Mouse (Mus musculus): Measurements from ENCODE around the gene Saa2.
"Not testable (repeated sequence)": the region's sequence is repeated elsewhere in the genome, so short reads cannot be mapped to it uniquely, and the experiment has no call there.

Saa2 gene

DNA sequence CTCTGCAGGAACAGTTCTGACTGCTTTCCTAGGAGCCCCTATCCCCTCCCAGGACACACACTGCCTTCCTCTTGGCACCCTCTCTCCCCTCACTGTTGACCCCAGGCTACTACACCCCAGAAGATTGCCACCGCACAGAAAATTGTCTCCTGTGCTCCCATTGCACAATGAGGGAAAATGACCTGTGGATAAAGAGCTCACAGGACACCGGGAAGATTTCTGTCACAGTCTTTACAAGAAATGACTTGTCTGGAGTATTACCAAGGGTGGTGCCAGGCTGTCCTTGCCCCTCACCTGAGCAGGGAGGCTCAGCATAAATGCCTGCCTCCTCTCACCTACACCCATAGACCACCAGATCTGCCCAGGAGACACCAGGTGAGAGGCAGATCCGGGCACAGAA, at the start of gene Saa2:
Gene Saa2 (plus strand): TSS at position 301 of the 400 bp plus-strand sequence.
- no peak for DNase-seq

DNA sequence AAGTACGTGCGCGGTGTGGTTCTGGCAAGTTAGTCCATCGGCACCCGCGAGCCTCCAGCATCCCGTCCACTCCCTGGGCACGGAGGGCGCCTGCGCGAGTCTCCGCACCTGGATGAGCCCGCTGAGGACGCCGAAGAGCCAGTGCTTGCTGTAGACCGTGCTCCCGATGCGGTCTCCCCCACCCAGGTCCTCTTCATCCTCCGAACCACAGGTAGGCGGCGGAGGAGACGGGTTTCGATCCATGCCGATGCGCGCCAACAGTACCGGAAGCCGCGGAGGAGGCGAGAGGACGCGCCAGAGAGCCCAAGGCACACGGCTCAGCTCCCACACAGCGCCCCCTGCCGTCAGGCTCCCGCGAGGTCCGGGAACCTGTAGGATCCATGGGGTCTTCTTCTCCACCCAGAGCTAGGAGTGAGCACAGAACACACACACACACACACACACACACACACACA, 41.2 kb upstream of the Saa2 start, which contains the start of gene Saal1:
Gene Saal1 (minus strand): TSS at position 291 of the 455 bp plus-strand sequence.
- peak; percentile 97 for DNase-seq

DNA sequence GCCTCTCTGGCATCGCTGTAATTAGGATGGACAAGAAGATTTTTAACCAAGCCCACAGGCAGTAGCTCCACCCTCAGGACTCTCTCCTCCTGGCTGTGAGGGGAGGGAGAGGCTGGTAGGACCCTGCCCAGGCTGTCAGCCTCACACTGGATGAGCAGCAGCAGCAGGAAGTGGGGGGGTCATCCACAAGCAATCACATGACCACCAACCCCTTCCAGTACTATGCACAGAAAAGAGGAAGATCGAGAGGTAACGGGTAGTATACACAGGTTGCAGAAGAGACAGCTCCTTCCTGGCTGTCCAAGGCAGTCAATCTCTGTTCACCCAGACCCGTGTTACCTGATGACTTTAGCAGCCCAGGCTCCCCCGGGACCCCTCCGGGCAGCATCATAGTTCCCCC, 39.3 kb upstream of the Saa2 start:
- no peak for DNase-seq

DNA sequence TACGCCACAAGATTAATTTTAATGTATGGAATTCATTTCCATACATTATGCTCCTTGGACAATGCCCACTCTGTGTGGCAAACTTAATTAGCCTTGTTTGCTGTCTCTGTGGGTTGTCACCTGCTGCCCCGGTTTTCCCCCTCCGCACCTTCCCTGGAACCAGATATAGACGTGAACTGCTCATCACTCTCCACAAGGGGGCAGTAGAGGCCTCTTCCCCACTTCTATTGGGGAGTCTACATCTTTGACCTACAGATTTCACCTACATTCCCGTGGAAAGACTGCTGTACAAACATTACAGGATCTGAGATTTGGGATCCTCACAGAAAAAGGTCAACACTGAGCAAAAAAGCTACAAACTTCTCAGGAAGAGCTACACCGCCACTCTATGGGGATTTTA, 37.1 kb upstream of the Saa2 start:
- peak; percentile 79 for DNase-seq

DNA sequence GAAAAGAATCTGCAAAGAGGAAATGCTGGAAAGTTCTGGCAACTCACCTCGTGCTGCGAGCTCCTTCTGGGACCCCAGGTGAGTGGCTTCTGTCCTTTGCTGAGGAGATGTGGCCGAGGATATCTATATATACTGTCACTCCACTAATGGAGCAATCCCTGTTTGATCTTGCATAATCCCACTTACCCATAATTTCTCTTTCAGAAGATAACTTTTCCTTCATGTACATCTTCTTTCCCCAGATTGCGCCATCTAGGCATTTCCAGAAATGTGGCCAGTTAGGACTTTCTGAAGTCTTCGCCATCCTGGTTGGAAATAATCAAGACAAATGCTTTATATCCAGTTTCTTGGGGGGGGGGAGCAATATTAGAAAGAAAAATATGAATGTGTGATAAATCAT, 36.0 kb upstream of the Saa2 start, which contains the start of gene Saa3:
Gene Saa3 (minus strand): TSS at position 101 of the 400 bp plus-strand sequence.
- no peak for DNase-seq

DNA sequence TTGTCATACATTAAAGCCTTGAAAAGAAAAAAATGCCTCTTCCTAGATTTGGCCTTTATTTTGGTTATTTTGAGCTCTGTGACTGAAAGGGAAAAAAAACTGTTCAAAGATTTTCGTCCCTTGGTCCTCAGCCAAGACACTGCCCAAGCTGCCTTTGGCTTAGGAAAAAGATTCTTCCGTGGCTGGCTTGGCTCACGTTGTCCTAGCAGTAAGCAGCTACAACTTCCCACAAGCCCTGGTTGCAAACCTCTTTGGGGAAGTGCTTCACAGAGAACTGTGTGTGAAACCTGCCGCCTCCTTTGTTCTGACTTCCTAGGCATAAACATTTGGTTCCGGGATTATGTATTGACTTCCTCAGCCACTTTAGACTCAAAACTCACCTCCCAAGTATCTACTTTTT, 34.7 kb upstream of the Saa2 start:
- DNase-seq = no peak

DNA sequence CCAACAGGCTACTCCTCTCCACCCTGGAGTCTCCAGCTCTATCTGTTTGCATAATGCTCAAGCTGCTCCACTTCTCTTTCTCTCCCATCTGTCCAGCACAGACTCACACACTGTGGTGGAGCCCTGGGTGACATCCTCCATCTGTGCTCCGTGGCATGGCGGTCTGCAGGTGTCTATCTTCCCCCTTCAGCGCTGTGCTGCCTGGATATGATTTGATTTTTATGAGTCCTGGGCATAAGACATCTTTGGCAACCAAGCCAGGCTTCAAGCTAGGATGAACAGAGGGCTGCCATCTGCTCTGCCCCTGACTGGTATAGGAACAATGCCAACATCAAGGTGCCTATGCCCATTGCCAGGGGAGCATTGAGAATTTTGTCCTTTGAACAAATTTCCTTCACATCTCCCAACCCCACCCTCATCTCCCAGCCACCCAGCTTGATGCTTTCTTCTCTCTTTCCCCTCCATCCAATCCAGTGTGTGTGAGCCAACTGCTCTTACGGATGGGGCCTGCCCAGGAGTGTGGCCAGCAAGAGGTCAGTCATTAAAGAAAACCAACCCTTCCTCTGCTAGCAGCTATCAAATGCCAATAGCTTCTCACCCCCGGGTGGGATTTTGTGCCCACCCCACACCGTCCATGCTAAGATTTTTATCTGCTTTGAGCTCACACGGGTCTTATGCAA, 32.9 kb upstream of the Saa2 start:
- no peak for DNase-seq

DNA sequence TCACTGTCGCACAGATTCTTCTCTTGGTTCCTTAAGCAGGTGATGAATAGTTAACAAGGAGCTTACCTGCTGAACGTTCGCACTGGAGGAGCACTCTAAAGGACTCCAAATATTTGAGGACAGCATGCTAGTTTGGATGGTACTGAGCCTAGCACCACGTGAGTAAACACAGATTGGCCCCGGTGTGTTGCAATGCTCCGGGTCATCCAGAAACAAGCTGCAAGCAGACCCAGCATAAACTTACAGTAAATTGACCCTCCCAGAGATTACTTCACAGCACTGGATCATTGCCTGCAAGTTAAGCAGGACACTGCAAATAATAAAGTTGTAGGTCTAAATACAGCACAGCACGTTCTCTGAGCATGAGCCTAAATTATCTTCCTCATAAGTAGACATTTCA, 32.1 kb upstream of the Saa2 start:
- no peak for DNase-seq

DNA sequence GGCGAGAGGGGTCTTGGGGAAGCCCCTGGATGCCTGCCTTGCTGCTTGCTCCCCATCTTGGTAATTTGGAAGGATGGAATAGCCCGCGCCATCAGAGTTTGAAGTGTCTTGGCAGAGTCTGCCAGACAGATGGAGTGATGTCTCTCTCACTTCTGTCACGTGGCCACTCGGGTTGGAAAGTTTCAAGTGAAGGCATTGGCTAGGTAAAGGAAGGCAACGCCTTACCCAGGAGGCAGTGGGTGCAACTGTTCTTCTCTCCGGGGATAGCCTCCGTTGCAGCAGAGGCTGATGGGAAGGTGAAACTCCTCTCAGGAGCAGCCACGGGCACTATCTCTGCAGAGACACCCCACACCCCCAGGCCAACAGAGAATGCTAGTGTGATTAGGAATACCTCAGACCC, 31.1 kb upstream of the Saa2 start:
- DNase-seq = no peak

DNA sequence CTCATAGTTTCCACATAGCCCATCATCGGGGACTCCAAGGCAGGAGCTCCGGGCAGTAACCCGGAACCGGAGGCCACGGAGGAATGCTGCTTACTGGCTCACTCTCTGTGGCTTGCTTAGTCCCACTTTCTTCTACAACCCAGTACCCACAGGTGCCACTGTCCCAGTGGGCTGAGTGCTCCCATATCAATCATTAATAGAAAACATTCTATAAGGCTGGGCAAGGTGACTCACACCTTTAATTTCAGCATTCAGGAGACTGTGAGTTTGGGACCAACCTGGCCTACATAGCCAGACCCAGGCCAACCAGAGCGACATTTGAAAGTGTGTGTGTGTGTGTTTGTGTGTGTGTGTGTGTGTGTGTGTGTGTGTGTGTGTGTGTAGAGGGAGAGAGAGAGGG, 28.2 kb upstream of the Saa2 start:
- DNase-seq = no peak

DNA sequence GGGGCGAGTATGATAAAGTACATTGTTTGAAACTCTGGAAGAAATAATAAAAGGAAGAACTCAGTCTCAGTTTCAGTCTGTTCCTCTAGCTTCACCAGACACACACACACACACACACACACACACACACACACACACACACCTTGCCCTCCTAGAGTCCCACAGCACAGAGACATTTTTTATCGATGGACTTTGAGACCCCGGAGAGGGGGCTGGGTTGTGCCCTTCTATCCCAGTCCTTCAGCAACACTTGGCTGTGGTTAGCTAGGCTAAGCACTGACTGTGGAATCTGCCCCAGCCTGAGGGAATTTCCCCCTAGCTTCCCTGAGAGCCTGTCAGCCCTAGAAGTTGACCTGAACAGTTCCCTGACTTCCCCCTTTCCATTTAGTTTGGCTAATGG, 27.7 kb upstream of the Saa2 start:
- DNase-seq = no peak

DNA sequence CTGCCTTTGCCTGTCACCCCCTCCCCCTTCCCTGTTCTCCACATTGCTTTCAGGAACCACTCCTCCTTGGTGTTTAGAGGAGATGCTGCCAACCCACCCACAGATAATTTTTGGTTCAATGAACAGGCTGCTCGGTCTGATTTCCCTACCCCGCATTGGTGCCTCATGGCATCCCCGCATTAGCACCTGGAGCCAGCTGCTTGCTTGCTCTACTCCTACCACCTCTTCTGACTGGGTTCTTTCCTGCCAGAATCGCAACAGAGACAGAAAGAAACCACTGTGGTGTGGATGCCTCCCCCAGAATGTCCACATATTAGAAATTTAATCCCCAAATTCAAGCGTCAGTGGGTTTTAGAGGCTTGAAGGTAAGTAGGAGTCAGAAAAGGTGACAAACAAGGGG, 27.2 kb upstream of the Saa2 start:
- DNase-seq = no peak

DNA sequence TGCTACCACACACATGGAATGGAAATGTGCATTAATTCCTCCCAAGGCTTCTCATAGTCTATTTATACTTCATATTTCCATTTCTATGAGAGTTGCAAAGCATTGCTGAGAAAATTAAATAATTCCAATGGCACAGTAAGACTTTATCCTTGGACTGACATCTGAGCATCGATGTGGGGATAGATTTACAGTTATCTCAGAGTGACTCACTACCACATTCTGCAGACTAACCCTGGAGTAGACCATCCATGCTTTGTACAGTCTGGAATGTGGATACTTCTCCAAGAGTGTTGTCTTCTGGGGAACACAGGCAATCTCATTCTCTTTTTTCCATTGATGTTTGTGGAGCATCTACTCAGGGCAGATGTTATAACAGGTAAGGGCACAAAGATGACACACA, 24.0 kb upstream of the Saa2 start:
- DNase-seq = no peak

DNA sequence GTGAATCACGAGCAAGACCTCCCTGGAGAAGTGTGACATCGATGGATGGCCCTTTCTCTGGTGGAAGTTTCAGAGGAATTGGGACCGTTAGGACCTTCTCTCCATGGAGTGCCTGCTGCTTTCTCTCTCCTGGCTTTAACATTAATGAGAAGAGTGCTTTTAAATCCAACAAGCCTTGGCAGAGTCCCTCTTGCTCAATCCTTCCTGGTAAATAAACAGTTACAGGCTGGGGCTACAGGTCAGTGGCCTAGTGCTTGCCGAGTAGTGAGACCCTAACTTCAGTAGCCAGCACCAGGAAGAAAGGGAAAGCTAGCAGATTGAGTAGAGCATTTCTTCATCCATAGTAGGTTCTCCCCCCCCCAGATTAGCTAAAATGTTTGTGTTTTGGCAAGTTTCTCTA, 19.1 kb upstream of the Saa2 start, which contains the start of gene Saa4:
Gene Saa4 (minus strand): TSS at position 146 of the 400 bp plus-strand sequence.
- DNase-seq = no peak

DNA sequence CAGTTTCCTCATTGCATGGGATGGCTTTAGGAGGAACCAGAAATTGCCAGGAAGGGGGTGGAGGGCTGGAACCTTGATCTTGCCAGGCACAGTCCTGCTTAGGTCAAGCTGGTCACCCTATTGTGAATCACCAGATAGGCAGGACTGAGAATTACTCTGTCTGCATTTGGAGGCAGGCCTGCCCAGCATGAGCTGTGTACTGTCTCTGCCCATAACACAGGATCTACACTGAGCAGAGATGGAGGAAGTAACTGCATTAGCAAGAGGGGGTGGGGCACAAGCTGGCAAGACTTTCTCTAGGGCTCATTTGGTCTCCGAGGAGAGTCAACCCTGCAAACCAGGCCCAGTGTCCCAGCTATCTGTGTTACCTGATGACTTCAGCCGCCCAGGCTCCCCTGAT, 16.6 kb upstream of the Saa2 start:
- DNase-seq = no peak

DNA sequence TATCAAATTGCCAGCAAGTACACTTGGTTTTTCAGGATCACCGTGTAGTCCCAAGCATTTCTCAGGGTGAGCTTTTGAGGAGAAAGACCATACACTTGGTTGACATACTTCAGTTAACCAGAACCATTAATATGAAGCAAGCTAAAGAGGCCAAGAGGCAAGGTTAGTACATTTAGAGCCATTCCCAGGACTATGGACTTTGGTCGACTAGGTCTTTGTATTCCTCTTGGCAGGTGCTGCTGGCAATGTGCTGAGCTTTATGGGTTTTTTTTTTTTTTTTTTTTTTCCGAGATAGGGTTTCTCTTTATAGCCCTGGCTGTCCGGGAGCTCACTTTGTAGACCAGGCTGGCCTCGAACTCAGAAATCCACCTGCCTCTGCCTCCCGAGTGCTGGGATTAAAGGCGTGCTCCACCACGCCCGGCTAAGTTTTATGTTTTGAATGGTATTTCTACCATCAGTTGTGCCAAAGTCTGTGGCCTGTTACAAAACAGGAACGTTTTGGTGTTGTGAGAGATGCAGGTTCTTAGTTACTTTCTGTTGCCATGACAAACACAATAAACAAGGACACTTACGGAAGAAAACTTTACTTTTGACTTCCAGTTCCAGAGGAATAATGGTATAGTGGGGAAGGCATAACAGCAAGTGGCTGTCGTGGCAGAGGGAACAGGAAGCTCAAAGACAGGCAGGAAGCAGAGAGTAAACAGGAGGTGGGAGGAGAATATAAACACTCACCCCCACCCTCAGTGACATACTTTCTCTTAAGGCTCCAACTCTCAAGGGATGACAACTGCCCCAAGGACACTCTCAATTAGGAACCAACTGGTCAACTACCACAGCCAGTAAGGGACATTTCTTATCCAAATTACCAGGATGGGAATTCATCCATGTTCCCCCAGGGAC, 12.8 kb upstream of the Saa2 start:
- no peak for DNase-seq

DNA sequence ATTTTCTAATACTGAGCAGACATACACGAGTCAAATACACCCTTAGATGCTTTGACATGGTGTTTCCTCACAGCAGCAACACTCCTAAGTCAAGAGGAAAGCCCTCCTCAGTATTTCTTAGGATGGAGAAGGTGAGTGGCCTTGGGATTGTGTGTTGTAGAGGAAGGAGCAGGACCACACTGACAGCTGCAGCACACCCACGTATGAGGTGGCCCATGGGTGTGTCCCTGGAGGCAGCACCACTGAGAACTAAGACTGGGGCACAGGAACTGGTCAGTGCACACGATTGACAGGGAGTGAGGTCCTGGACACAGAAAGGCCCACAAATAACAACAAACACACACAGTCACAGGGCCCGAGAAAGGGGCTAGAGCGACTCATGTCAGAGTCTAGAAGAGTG, 11.5 kb upstream of the Saa2 start:
- DNase-seq = not testable (repeated sequence)

DNA sequence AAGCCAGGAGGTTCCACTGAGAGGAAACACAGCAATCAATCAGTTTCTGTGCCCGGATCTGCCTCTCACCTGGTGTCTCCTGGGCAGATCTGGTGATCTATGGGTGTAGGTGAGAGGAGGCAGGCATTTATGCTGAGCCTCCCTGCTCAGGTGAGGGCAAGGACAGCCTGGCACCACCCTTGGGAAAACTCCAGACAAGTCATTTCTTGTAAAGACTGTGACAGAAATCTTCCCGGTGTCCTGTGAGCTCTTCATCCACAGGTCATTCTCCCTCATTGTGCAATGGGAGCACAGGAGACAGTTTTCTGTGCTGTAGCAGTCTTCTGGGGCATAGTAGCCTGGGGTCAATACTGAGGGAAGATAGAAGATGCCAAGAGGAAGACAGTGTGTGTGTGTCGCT, 8.7 kb upstream of the Saa2 start, which contains the start of gene Saa1:
Gene Saa1 (minus strand): TSS at position 101 of the 400 bp plus-strand sequence.
- DNase-seq = not testable (repeated sequence)

DNA sequence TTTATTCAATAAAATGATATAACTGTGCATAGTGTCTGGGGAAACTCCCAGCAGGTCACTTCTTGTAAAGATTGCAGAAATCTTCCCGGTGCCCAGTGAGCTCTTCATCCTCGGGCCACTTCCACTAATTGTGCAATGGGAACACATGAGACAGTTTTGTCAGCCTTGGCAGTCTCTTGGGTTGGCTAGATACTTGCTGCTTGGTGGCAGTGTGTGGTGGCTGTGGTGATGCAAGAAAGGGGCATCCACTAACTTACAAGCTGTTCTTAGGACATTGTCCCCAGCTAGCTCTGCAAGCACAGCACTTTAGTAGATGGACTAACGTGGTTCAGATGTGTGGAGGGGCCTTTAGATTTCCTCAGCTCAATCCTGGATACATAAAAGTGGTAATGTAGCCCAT, 5.8 kb upstream of the Saa2 start:
- DNase-seq = no peak

DNA sequence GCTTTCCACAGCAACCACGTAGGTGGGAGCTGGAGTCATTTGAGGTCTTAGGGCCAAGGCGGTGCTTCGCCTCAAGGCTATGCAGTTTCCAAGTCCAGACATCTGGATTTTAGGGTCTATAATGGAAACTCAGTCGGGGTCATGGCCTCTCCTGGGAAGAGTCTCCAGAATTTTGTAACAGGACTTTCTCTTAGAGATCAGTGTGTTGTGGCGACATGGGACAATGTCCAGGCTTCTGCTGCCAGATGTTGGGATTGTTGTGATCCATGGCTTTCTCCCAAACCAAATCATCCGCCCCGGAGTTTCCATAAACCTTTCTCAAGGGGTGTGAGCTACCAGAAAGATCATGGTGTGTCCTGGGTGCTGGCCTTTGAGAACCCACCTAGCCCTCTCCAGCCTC, 5.2 kb upstream of the Saa2 start:
- DNase-seq = no peak

DNA sequence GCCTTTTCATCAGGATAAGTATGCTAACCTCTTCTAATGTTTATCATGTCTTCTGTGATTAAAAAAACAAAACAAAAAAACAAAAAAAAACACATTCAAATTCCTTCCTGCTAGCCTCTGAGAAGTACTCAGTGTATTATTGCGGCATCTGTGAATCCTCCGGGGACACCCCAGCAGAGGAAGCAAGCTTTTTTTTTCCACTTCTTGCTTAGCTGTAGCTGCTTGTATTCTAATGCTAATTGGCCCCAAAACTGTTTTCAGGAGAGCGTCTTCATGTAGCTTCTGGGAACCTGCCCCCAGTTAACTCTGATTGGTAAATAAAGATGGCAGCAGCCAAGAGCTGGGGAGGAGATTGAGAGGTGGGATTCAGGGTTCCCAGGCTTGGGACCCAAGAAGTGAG, 3.1 kb upstream of the Saa2 start:
- no peak for DNase-seq

DNA sequence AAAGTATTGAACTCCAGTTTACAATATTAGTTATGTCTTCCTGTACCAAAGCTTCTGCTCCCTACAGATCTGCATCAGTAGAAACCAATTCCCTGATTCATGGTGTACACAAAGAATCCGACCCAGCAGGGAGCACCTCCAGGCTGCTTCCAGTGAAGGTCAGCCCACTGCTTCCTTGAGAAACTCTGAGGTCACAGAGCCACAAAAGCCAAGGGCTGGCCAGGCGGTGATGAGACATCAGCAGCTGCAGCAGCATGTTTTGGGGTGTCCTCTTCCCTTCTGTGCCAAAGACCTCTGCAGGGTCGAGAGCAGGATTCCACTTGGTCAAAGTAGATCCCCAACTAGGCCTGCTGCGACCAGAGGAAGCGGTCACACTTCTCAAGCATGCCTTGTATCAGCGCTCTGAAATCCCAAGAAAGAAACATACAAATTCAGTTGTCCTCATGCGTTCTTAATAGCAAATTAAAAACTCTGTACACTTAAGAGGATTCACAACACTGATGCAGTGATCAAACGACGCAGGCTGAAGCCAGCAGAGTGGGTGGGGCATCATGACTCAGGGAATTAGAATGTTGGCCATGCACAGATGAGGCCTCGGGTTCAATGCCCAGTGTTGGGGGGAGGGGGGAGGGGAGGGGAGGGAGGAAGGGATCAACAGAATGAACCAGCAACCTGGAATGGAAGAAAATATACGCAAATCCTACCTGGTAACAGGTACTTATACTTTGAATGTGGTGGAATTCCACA, 9.6 kb downstream of the Saa2 start:
- DNase-seq = no peak

DNA sequence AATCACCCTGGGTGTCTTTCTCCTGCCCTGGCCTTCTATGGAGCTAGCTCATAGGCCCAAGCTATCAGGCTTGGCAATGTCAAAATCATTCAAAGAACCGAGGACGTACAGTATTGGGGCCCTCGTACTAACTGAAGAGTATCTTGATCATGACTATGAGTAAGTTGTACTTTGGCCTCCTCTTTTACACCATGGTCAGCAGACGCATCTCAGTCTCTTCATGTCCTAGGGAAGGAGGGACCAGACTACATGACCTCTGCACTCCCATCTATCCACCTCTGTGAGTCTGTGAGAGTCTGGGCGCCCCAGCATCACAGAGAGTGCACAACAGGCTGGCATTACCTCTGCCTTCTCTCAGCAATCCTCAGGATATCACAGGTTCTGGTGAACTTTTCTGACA, 11.0 kb downstream of the Saa2 start:
- no peak for DNase-seq
